Mouse (Mus musculus) brain, embryonic 14.5 days (tissue): ENCODE measurements around the gene Zfp180.

Experiments used
- CTCF ChIP-seq: fragments of 200-500 bp; IDR thresholded peaks from 2 replicates; pipeline ENCODE4 v1.5.1; 2012; ENCODE audit warnings: inconsistent platforms, mild to moderate bottlenecking, moderate library complexity, borderline replicate concordance; ENCODE audit not compliant: insufficient read depth, insufficient read length; ENCODE audit errors: extremely low read depth
- POLR2A ChIP-seq: fragments of 200-500 bp; IDR thresholded peaks from 2 replicates; pipeline ENCODE4 v1.6.1; 2012; ENCODE audit warnings: mild to moderate bottlenecking, inconsistent platforms, borderline replicate concordance; ENCODE audit not compliant: poor library complexity, insufficient read depth, insufficient read length, severe bottlenecking; ENCODE audit errors: extremely low read depth

DNA sequence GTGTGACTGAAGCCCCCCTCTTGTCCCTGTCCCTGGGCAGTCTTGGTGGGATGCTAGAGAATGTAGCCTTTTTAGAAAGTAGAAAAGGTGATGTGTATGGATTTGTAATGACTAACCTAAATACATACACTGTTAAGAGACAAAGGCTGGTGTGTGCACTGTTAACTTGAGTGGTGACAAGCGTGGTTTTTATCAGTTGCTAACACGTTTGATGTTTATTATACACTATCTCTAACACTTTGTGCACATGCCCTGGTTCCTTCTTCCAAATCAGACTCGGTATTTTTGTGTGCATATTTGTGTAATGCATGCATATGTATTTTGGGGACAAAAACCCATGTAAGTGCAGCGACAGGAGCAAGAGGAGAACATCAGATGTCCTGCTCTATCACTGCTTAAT is 34.9 kb downstream of the Zfp180 start:
- no peak for TF ChIP-seq CTCF
- no peak for TF ChIP-seq POLR2A
